Mouse (Mus musculus) c-Kit-negative CD71-positive TER-119-positive erythroid progenitor cells, embryonic 14.5 days (primary cell): ENCODE results near the gene Gramd4.
"Not testable (repeated sequence)": the region's sequence is repeated elsewhere in the genome, so short reads cannot be mapped to it uniquely, and the experiment has no call there.

ENCODE experiments used
- DNase-seq: peaks from one replicate; pipeline ENCODE4 v3.0.0-alpha.2; 2013; ENCODE audit warnings: low read depth, low spot score

Gramd4 gene

DNA sequence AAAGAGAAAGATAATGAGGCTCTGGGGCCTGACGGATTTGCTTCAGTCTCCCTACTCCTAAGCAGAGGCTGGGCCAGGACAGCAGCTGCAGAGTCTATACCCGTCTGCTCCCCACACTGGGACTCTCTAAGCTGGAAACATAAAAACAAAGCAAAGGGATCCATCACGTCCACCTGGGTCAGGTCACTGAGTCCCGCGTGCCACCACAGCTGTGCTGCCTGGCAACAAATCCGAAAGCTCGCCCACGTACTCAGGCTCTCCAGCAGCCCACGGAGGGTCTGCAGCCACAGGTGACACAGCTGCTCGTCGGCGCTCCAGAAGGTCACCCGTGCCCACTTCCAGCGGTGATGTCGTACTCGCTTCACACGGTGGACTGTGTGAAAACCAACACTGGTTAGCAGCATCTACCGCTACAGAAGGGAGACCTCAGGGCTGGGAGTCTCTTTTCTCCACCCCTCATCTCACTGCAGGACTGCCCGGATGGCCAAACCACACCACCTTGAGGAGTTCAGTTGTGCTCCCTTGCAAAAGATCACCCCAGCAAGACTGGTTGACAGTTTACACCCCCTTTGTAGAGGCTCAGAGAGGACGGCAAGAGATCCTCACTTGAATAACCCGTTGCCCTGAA, 107.3 kb downstream of the Gramd4 start:
- no peak for DNase-seq

DNA sequence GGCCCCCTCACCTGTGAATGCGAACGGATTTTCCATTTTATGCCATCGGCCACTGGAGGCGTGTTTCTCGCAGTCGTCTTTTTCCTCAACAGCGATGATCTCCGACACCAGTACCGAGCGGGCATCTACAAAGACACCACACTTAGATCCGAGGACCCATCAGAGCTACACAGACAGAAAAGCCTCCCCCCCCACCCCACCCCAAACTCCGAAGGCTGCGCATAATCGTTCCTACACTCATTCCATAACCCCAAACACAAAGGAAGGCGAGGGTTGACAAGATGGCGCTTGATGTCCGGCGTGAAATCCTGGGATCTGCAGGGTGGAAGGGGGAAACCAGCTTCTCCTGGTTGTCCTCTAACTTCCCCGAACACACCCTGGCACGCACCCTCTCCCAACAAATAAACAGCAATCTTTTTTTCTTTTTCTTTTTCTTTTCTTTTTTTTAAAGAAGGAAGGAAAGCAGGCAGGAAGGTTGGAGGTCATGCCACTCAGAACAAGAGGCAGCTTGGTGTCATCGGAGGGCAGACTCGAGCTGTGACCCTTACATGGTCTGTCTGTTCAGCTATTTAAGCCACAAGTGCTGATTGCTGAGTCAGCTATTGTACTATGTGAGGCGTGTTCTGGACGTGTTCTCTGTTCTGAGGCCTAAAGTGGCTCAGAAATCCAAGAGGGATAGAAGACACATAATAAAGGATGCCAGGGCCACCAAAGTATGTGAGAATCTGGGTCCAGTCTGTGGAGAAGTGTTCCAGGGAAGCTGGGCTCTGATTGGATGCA, 108.5 kb downstream of the Gramd4 start:
- DNase-seq, result no peak

DNA sequence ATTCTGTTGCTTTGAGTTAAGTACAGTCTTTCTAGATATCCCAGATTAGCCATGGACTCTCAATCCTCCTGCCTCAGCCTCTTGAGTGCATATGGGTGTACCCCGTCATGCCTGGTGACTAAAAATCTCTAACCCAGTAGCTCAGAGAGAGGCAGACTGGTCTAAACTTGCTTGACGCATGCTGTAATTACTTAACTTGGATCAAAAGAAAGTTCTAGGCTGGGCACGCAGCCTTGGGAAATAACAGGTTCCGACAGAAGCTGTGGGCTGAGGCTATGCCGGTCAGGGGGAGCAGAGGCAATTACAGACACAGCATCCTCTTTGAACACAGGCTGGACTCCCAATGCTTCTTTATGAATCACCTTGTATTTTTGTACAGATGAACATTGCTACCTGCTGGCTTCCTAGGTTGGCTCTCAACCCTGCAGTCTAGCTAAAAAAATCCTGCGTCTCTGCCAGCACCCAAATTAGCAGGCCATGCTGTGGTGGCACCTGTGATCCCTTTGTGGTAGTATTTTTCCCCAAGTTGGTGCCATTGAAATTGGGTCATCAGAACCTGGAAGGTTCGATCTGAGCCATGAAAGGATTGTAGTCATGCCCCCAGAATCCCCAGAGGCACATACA, 109.6 kb downstream of the Gramd4 start:
- DNase-seq, result no peak

DNA sequence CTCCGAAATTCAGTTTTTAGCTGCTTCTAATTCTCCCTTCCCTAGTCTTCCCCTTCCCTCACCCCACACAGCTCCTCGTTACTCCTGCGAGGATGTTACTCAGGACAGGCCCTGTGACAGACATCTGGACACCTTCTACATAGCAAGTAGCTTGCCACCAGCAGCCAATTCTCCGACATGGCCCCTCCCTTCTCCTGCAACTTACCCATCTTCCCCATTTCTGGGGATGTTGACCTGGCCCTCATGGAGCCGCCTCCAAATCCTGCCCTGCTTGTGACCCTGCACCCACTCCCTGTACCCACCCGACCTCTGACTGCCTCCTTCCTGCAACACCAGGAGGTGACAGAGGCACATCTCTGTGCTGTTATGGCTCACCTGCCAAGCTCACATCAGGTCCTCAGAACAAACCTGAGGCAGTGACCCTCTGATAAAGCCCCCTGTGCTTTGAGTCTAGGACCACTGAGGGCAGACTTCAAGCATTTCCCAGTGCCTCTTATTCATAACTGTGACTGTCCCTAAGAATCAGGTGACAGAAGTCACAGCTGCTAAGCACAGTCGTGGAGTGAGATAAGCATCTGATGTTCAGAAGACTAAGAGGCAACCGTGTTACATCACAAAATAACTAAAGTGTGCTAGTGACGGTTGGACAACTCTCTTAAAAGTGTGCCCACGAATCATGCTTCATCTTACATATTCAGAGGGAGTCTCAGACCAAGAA, 110.5 kb downstream of the Gramd4 start:
- no peak for DNase-seq

DNA sequence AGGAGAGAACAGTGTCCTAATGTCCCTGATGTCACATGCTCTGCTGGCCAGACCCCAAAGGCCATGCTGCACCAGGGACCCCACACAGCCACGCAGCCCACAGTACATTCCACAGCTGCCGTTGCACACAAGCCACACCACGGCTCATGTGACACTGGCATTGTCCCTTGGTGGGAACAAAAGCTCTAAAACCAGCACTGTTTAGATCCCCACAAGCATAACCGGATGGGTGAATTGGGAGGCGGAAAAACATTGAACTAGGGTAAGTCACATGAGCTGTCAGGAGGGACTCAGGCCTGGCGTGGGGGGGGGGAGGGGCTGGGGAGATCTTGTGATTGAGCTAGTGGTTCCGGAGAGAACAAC, 111.0 kb downstream of the Gramd4 start:
- no peak for DNase-seq

DNA sequence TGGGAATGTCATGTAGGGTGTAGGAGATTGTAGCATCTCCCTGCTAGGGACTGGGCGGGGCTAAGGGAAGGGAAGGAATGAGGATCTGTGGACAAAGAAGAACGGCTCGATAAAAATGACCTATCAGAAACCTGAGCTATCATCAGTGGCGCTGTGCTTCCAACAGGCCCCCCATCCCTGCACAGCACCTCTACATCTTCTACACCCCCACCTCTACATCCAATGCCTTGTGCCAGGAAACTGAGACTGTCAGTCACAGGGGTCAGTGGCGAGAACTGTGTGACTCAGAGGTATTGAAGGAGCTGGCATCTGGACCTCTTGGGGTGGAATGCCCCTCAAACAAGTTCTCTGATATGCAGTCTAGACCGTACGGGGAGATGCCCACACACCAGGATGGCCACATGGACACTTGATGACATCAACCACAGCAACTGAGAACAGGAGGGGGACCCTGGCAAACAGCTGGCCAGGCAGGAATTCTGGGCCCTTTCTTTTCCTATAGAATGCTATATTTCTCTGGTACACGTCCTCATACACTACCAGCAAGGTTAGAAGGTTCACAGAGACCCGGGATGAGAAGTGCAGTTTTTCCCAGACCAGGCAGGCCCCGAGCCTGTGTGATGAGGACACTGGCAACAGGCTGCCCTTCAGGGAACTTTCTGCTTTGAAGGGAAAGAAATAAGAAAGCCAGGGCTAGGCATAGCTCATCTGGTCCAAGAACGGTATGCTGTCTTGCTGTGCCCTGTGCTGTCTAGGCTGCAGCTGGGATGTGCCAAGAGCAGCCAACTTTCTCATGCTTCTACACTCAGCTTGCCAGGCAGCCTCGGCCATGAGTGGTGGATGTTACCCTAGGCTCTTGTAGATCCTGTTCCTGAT, 111.7 kb downstream of the Gramd4 start:
- no peak for DNase-seq

DNA sequence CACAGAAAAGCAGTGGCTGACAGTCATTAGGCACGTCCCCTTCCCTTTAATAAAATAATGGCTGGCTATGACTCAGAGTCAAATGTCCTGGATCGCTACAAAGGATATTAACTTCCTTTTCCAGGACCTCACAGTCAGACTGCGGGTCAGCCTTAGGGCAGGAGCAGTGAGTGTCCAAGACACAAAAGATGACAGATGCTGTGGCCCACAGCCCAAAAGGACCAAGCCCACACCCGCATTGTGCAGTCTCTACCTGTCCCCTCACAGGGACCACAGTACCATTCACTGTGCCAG, 112.3 kb downstream of the Gramd4 start:
- no peak for DNase-seq

DNA sequence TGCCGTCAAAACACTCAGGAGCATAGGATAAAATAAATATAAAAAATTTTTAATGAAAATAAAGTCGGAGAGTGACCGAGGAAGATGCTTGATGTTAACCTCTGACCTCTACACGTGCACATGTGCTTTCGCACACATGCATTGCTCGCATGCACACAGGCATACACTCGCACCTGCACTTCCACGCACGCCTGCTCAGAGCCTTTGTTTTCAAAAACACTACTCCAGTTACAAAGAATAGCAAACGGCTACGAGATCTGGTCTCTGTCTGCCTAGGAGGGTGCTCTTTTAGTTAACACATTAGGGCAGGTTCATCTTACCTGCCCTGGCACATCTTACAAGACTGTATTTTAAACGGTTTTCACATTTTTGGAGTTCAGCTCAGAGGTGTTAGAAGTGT, 113.8 kb downstream of the Gramd4 start:
- no peak for DNase-seq

DNA sequence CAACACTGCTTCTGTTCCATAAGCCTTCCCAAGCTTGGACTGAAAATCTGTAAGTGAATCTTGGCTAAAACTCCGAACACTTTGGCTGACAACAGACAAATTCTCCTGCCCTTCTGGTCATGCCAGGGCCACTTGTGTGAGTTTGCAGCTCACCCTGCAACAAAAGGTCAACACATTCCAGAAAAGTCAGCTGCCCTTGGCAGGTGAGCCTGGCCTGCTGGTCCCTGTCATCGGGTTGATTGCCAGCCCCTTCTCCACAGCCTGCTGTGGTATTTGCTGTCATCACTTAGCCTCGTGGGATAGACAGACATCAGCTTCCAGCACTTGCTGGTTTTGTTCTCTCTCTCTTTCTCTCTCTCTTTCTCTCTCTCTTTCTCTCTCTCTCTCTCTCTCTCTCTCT, 114.6 kb downstream of the Gramd4 start:
- DNase-seq, result no peak

DNA sequence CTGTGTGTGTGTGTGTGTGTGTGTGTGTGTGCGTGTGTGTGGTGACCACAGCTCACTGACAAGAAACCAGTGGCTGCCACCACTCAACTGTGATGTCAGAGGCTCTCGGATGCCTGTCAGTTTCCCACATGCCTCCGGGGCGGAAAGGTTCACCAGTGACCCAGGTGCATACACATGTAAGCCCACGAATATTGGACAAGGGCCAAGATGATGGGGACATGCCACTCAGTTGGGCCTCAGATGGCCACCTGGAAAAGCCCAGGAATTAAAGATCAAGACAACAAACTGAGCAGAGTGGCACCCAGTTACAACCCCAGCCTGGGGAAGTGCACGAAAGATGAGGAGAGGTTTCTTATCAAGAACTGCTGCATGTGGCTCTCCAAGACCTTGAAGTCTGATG, 115.0 kb downstream of the Gramd4 start:
- no peak for DNase-seq

DNA sequence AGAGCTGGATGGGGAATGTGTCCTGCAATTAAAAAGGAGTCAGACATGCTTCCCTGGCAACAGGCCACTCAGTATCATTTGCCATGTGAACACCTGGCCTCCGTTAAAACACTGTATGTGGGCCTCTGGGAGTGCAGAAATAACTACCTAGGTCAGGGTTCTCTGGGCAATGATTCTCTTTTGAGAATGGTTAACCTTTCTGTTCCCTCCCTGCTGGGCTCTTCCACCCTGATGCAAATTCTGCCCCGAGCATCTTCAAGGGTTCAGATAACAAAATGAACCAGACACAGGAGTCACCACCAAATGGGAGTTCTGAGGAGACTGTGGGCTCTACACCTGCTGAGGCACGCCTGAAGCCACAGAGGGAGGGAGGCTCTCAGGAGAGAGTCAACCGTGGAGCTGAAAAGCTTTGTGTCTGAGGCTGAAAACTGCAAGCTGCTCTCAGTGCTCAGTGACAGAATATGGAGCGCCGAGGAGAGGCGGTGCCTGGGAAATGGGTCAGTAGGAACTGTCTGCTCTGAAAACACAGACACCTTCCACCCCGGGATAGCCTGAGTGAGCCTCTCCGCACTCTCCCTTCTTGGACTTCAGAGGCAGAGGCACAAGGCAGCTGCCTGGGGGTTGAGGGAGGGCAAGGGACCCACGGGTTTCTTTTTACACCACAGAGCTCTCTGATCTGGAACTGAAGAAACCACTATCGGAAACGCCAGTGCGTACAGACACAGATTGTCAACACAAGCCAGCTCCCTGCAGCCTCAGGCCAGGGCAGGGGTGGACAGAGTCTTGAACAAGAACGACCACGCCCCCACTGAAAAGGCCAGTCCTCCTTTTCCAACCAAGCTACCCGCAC, 115.9 kb downstream of the Gramd4 start:
- no peak for DNase-seq

DNA sequence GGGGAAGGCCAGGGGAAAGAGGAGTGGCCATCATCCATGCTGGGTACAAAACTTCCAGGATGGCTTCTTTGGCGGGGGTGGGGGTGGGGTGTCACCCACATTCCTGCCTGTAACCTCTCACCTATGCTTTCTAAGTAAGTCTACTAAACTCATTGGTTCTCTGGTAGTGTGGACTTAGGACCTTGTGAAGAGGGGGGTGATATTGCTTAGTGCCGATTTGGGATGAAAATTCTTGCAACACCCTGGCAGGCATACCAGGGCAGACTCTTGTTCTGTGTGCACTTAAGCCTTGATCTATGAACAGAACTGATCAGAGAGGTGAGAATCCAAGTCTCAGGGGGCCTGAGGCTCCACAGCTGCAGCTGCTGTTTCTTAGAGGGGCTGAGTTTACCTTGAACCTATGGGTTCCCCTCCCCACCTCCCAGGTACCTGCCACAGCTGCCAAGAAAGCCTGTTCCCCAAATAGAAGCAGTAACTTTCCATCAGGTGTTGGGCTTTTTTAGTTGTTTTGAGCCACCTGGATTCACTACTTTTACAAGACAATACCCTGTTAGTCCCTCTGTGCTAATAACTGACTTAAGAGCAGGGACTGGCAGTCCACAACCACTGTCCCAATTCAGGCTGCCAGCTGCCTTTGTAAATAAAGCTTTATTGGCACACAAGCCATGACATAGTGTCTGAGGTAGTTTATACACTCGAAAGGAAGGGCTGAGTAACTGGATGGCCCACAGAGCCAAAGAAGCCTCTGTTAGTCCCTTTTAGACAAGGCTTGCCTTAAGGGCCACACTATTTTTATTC, 118.0 kb downstream of the Gramd4 start:
- no peak for DNase-seq

DNA sequence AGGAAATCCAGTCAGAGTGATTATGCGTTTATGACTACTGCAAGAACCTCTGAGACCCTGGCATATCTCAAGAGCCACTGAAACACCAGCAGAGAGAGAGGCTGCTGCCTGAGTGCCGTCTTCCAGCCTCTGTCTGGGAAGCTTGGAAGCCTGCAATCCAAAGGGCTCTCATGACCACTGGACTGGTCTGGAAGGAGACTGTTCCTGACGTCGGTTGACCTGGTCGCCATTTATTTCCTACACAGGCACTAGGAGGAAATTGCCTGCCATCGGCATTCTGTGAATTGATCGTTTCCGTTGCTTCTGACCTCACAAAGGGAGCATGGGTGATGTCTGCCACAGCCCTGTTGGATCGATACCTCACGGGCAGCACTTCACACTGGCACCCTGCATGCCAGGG, 118.7 kb downstream of the Gramd4 start:
- DNase-seq, result no peak

DNA sequence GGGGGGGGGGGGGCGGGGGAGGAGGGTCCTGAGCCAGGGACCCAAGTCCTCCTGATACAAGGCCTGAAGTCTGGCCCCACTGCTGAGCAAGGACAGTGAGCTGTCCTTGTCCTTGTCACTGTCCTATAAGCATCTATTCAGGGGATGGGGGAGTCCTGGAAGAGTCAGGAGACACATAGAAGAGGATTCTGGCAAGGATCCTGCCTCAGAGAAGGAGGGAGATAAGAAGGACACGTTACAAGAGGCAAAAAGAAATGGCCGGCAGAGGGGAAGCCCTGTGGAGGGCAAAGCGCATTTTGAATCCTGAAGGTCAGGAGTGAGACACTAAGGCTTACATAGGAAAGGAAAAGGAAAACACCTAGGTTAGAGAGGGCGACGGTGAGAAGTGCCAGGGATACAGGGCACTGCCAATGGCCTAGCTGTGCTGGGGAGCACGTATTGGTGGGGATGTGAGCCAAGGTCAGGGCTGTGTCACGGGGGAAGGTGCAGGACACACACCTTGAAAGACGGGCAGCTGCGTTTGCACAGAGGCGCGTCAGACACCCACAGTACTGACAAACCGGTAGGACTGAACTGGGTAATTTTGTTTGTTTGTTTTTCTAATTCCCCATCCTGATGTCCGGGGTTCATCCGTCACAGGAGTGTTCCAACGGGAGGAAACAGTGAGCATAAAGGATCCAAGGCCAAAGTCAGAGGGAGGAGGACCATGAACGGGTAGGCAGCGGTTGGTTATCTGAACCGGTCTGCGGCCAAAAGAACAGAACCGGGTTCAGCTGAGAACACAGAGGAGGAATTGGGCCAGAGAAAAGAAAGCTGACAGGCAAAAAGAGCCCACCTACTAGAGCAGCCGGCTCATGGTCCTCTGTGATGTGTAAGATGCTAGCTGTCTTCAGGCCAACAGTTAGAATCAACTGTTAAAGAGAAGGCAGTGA, 119.5 kb downstream of the Gramd4 start:
- no peak for DNase-seq

DNA sequence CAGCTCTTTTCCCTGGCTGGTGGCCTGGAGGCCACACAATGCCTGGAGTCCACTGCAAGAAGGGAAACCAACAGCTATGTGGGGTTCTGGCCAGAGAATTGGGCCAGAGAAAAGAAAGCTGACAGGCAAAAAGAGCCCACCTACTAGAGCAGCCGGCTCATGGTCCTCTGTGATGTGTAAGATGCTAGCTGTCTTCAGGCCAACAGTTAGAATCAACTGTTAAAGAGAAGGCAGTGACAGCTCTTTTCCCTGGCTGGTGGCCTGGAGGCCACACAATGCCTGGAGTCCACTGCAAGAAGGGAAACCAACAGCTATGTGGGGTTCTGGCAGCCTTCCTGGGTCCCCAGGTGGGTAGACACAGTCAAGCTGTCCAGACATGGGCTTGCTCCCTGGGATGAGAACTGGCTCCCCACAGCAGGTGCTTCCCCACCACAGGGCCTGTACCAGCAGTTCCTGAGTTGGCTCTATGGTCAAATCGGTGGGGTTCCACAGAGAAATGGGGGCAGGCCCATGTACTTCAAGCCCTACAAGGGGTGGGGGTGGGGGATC, 120.3 kb downstream of the Gramd4 start:
- DNase-seq, result not testable (repeated sequence)

DNA sequence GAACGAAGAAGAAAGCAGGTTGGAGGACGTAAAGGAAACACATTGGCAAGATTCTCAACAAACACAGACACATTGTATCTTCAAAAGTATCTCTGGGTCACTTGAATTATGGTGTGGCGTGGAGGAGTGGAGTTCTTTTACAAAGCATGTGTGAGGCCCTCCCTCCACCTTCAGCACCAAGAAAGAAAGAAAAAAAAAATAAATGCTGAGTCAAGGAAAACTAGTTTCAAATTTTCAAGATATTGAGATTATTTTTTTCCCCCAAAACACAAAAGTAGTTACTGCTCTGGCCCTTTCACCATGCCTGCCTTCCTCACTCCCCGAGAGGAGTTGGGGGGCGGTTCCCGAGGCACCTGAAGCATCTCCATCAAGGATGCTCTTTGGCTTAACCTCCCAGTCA, 121.1 kb downstream of the Gramd4 start:
- DNase-seq, result no peak

DNA sequence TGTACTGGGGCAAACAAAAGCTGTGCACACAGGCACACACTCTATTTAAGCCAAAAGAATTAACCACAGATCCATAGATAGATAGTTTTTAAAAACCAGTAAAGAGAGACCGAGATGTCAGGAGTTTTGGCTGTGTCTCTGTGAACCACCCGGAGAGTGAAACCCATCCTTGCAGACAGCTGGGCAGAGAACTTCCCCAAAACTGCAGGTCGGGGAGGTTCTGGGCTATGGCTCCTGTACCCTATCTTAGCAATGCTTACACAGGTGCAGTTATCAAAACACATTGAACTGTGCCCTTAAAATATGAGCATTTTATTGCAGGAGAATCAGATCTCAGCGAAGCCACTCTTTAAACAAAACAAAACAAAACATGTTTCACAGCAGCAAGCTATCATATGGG, 122.9 kb downstream of the Gramd4 start:
- DNase-seq, result no peak

DNA sequence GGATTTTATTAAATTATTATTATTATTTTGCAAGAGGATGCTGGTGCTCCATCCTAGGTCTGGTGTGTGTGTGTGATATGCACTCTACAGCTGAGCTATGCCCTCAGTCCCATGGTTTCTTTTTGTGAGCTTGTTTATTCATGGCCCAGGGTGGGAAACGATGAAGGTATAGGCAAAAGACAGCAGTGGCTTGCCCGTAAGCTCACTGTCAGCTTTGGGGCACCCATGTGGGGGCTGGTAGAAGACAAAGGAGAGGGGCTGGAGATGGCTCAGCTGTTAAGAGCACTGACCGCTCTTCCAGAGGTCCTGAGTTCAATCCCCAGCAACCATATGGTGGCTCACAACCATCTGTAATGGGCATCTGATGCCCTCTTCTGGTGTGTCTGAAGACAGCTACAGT, 123.8 kb downstream of the Gramd4 start:
- DNase-seq, result not testable (repeated sequence)
